Mouse (Mus musculus) kidney, embryonic 16.5 days (tissue): ENCODE results near the gene Mat2a. TPM values are rescaled to one million over a fixed set of nuclear protein-coding genes. Genes with fewer than 3 reads are reported as not detected.

Experiments
- ATAC-seq: fragments of 200-750 bp; cut with Nextera tagmentation; 2 replicates; pipeline ENCODE4 v1.8.0; 2017; ENCODE audit warnings: moderate TSS enrichment; ENCODE audit not compliant: low FRiP score, low TSS enrichment
- H3K27ac ChIP-seq: fragments of 300-500 bp; sonication (generic); 2 replicates; pipeline ENCODE4 v1.5.1; 2014; ENCODE audit warnings: low read length
- H3K27me3 ChIP-seq: fragments of 300-500 bp; sonication (generic); 2 replicates; pipeline ENCODE4 v1.6.1; 2014; ENCODE audit warnings: low read length, control low read depth, mixed read lengths; ENCODE audit not compliant: insufficient read depth
- H3K36me3 ChIP-seq: fragments of 300-500 bp; sonication (generic); 2 replicates; pipeline ENCODE4 v1.6.1; 2014; ENCODE audit warnings: low read length, control low read depth, mixed read lengths; ENCODE audit not compliant: insufficient read depth
- H3K4me1 ChIP-seq: fragments of 300-500 bp; sonication (generic); 2 replicates; pipeline ENCODE4 v1.6.1; 2014; ENCODE audit warnings: low read length, control low read depth, mixed read lengths; ENCODE audit not compliant: insufficient read depth
- H3K4me2 ChIP-seq: fragments of 300-500 bp; sonication (generic); replicated peaks from 2 replicates; pipeline ENCODE4 v1.6.1; 2014; ENCODE audit warnings: low read depth, low read length
- H3K4me3 ChIP-seq: fragments of 300-500 bp; sonication (generic); 2 replicates; pipeline ENCODE4 v1.5.1; 2014; ENCODE audit warnings: mild to moderate bottlenecking, low read length
- H3K9ac ChIP-seq: fragments of 300-500 bp; sonication (generic); replicated peaks from 2 replicates; pipeline ENCODE4 v1.6.1; 2014; ENCODE audit warnings: low read length
- H3K9me3 ChIP-seq: fragments of 300-500 bp; sonication (generic); 2 replicates; pipeline ENCODE4 v1.6.1; 2016; ENCODE audit warnings: low read length, control low read depth
- WGBS: fragments of 180-500 bp; shearing (Covaris S2); extraction: QIAGEN DNeasy Blood & Tissue Kit; methylation state at CpG from one replicate; pipeline ENCODE4 v1.1.7; 2014; 5-methylcytosine and 5-hydroxymethylcytosine counted together
- polyA plus RNA-seq: library from polyadenylated mRNA; unstranded; fragments of >200 nt; fragmentation: Nextera tagmentation; extraction: Ambion mirVana; gene quantifications from 2 replicates; pipeline ENCODE4 v1.2.1, GENCODE M21; 2015

Gene Mat2a
- polyA plus RNA-seq, 1 experiment from 2014 or later = 456 TPM

- no peaks in the 10 kb centered on the region for H3K27me3 ChIP-seq
- H3K9me3 ChIP-seq = no peaks in the 10 kb centered on the region
- H3K36me3 ChIP-seq = peaks cover 65% of the 10 kb centered on the region
- no peak overlapping the region for H3K9ac ChIP-seq
- no peak overlapping the region for H3K27ac ChIP-seq
- no peak overlapping the region for H3K4me3 ChIP-seq
- WGBS = 93% methylated on average over 10 of the region's 10 CpGs
- H3K4me1 ChIP-seq = peaks cover 6% of the 10 kb centered on the region; the same call in 1 of the 2 replicates
- no peak for ATAC-seq
- no peak overlapping the region for H3K4me2 ChIP-seq
Measured at GRCm38 (mm10) chr6:72420901-72421300, 18.5 kb downstream of the Mat2a start.

- Histone ChIP-seq H3K9ac (no peak overlapping the region), H3K36me3 (peaks cover 54% of the 10 kb centered on the region), H3K27me3 (no peaks in the 10 kb centered on the region), H3K4me2 (no peak overlapping the region), H3K9me3 (no peaks in the 10 kb centered on the region), H3K4me1 (peaks cover 17% of the 10 kb centered on the region), H3K4me3 (no peak overlapping the region), H3K27ac (no peak overlapping the region)
- WGBS = 88% methylated on average over 1 of the region's 1 CpGs
- no peak for ATAC-seq
Measured at GRCm38 (mm10) chr6:72419806-72420205, 19.6 kb downstream of the Mat2a start.

GRCm38 (mm10) chr6:72418279-72418678 is 21.1 kb downstream of the Mat2a start:
- ATAC-seq = no peak
- no peak overlapping the region for H3K27ac ChIP-seq
- no peak overlapping the region for H3K9ac ChIP-seq
- no peak overlapping the region for H3K4me2 ChIP-seq
- H3K4me3 ChIP-seq = no peak overlapping the region
- peaks cover 23% of the 10 kb centered on the region for H3K4me1 ChIP-seq
- H3K9me3 ChIP-seq = no peaks in the 10 kb centered on the region
- H3K36me3 ChIP-seq = peaks cover 39% of the 10 kb centered on the region
- no peaks in the 10 kb centered on the region for H3K27me3 ChIP-seq
- WGBS = 94% methylated on average over 4 of the region's 4 CpGs

- H3K4me1 ChIP-seq = peaks cover 23% of the 10 kb centered on the region
- WGBS = 82% methylated on average over 7 of the region's 7 CpGs
- H3K9me3 ChIP-seq = no peaks in the 10 kb centered on the region
- ATAC-seq = no peak
- H3K9ac ChIP-seq = 0 out of 2 replicates have a peak overlapping the region, but pooled peaks have one; percentile 16
- H3K4me2 ChIP-seq = no peak overlapping the region
- no peak overlapping the region for H3K27ac ChIP-seq
- no peak overlapping the region for H3K4me3 ChIP-seq
- H3K36me3 ChIP-seq = peaks cover 25% of the 10 kb centered on the region
- H3K27me3 ChIP-seq = no peaks in the 10 kb centered on the region
Measured at GRCm38 (mm10) chr6:72415964-72416772, 23.2 kb downstream of the Mat2a start.

GRCm38 (mm10) chr6:72415181-72415580 is 24.2 kb downstream of the Mat2a start:
- Histone ChIP-seq H3K9ac (peak overlapping the region; percentile 93), H3K36me3 (peaks cover 19% of the 10 kb centered on the region)

GRCm38 (mm10) chr6:72414076-72414756 is 25.1 kb downstream of the Mat2a start, which contains the start of gene Ggcx:
Gene Ggcx, plus strand, starts transcription at chr6:72414308.
- H3K4me2 ChIP-seq = peak within 1 kb of the TSS; percentile 76
- WGBS = under 1% methylated on average over 33 of the region's 33 CpGs

More at GRCm38 (mm10) chr6:72415181-72415580, 24.2 kb downstream of the Mat2a start:
- Histone ChIP-seq H3K4me1 (peaks cover 23% of the 10 kb centered on the region), H3K9me3 (no peaks in the 10 kb centered on the region), H3K27me3 (no peaks in the 10 kb centered on the region), H3K4me3 (peak overlapping the region; percentile 82), H3K27ac (no peak overlapping the region), H3K4me2 (peak overlapping the region; percentile 76)
- 86% methylated on average over 5 of the region's 5 CpGs for WGBS
- ATAC-seq = no peak

GRCm38 (mm10) chr6:72410518-72410917 is 28.8 kb downstream of the Mat2a start:
- no peak for ATAC-seq
- peaks cover 13% of the 10 kb centered on the region for H3K4me1 ChIP-seq
- H3K4me3 ChIP-seq = no peak overlapping the region
- H3K9ac ChIP-seq = no peak overlapping the region
- H3K9me3 ChIP-seq = no peaks in the 10 kb centered on the region
- no peak overlapping the region for H3K4me2 ChIP-seq
- H3K27me3 ChIP-seq = no peaks in the 10 kb centered on the region
- H3K36me3 ChIP-seq = no peaks in the 10 kb centered on the region
- WGBS = 75% methylated on average over 7 of the region's 7 CpGs
- no peak overlapping the region for H3K27ac ChIP-seq

More at GRCm38 (mm10) chr6:72414076-72414756, 25.1 kb downstream of the Mat2a start, which contains the start of gene Ggcx:
- Histone ChIP-seq H3K36me3 (peaks cover 18% of the 10 kb centered on the region), H3K27me3 (no peaks in the 10 kb centered on the region), H3K27ac (peak within 1 kb of the TSS; percentile 72), H3K4me1 (peaks cover 23% of the 10 kb centered on the region), H3K4me3 (peak within 1 kb of the TSS; percentile 82), H3K9me3 (no peaks in the 10 kb centered on the region), H3K9ac (peak within 1 kb of the TSS; percentile 93)
- peak; percentile 97 for ATAC-seq

GRCm38 (mm10) chr6:72410003-72410402 is 29.4 kb downstream of the Mat2a start:
- H3K36me3 ChIP-seq = no peaks in the 10 kb centered on the region
- no peaks in the 10 kb centered on the region for H3K9me3 ChIP-seq
- no peak for ATAC-seq
- 15% methylated on average over 1 of the region's 1 CpGs for WGBS
- H3K9ac ChIP-seq = no peak overlapping the region
- H3K27me3 ChIP-seq = no peaks in the 10 kb centered on the region
- no peak overlapping the region for H3K27ac ChIP-seq
- H3K4me2 ChIP-seq = no peak overlapping the region
- no peak overlapping the region for H3K4me3 ChIP-seq
- H3K4me1 ChIP-seq = peaks cover 8% of the 10 kb centered on the region

- H3K27me3 ChIP-seq = no peaks in the 10 kb centered on the region
- H3K9me3 ChIP-seq = no peaks in the 10 kb centered on the region
- no peak overlapping the region for H3K27ac ChIP-seq
- H3K4me2 ChIP-seq = no peak overlapping the region
- no peaks in the 10 kb centered on the region for H3K36me3 ChIP-seq
- H3K9ac ChIP-seq = no peak overlapping the region
- no peak for ATAC-seq
- H3K4me1 ChIP-seq = peaks cover 5% of the 10 kb centered on the region
- WGBS = 17% methylated on average over 3 of the region's 3 CpGs
- no peak overlapping the region for H3K4me3 ChIP-seq
Measured at GRCm38 (mm10) chr6:72409567-72409966, 29.8 kb downstream of the Mat2a start.

GRCm38 (mm10) chr6:72407119-72407518 is 32.2 kb downstream of the Mat2a start:
- Histone ChIP-seq H3K4me3 (no peak overlapping the region), H3K36me3 (no peaks in the 10 kb centered on the region), H3K9ac (no peak overlapping the region), H3K9me3 (no peaks in the 10 kb centered on the region), H3K27ac (no peak overlapping the region), H3K4me2 (no peak overlapping the region), H3K4me1 (no peaks in the 10 kb centered on the region), H3K27me3 (no peaks in the 10 kb centered on the region)
- peak; percentile 85 for ATAC-seq
- WGBS = 7% methylated on average over 5 of the region's 5 CpGs
